In genomic region chr11:112204561-112204960, GRCm38 (mm10) we compare ENCODE assay signal across 21 mouse cellular contexts.
DNase-seq lines count a peak whose midpoint lies in the region; ATAC-seq and TF ChIP-seq lines count a peak whose summit lies in the region.
"Had no signal": no experiment of that assay in that cellular context is flagged by ENCODE, and none has a peak within 500 bp of the region (broad histone marks: within the 10 kb centered on the region; RNA-seq: fewer than 3 reads in every experiment).

No protein-coding gene starts in this region.

- H3K4me3 ChIP-seq in kidney, adult 2 months (ENCODE audit: insufficient read depth, low read depth, low read length) = no peak overlapping the region
- H3K4me3 ChIP-seq in lung, embryonic 15.5 days = no peak overlapping the region
- no peak overlapping the region for H3K4me3 ChIP-seq in neural tube, embryonic 11.5 days (ENCODE audit: low read depth, low read length)
- H3K4me3 ChIP-seq in neural tube, embryonic 15.5 days (replicated peaks) = no peak overlapping the region
- H3K4me3 ChIP-seq: embryonic facial prominence, embryonic 12.5 days; forebrain, embryonic 15.5 days; heart, embryonic 13.5 days; hindbrain, embryonic 12.5 days had no signal

- H3K36me3 ChIP-seq in kidney, adult 2 months (ENCODE audit: control insufficient read depth, insufficient read depth, low read length) = no peaks in the 10 kb centered on the region
- no peaks in the 10 kb centered on the region for H3K36me3 ChIP-seq in lung, embryonic 15.5 days
- no peaks in the 10 kb centered on the region for H3K36me3 ChIP-seq in neural tube, embryonic 11.5 days (ENCODE audit: control insufficient read depth, insufficient read depth, low read length)
- no peaks in the 10 kb centered on the region for H3K36me3 ChIP-seq in neural tube, embryonic 15.5 days
- H3K36me3 ChIP-seq: embryonic facial prominence, embryonic 12.5 days; forebrain, embryonic 15.5 days; heart, embryonic 13.5 days; hindbrain, embryonic 12.5 days had no signal

- H3K4me1 ChIP-seq in kidney, adult 2 months (ENCODE audit: control insufficient read depth, insufficient read depth, low read length) = no peaks in the 10 kb centered on the region
- H3K4me1 ChIP-seq in lung, embryonic 15.5 days = no peaks in the 10 kb centered on the region
- H3K4me1 ChIP-seq in neural tube, embryonic 11.5 days (ENCODE audit: control insufficient read depth, insufficient read depth, low read length) = no peaks in the 10 kb centered on the region
- no peaks in the 10 kb centered on the region for H3K4me1 ChIP-seq in neural tube, embryonic 15.5 days
- H3K4me1 ChIP-seq: embryonic facial prominence, embryonic 12.5 days had no signal

- H3K27me3 ChIP-seq in kidney, adult 2 months (replicated peaks; ENCODE audit: control insufficient read depth, insufficient read depth, low read length) = no peaks in the 10 kb centered on the region
- H3K27me3 ChIP-seq in lung, embryonic 15.5 days = peaks cover 20% of the 10 kb centered on the region; the same call in 1 of the 2 replicates
- H3K27me3 ChIP-seq in neural tube, embryonic 11.5 days (ENCODE audit: control insufficient read depth, insufficient read depth, low read length) = no peaks in the 10 kb centered on the region
- no peaks in the 10 kb centered on the region for H3K27me3 ChIP-seq in neural tube, embryonic 15.5 days (replicated peaks)
- H3K27me3 ChIP-seq: CH12.LX; embryonic facial prominence, embryonic 12.5 days; forebrain, embryonic 15.5 days; heart, embryonic 13.5 days; hindbrain, embryonic 12.5 days; Patski had no signal

- no peak overlapping the region for H3K9ac ChIP-seq in lung, embryonic 15.5 days
- H3K9ac ChIP-seq in neural tube, embryonic 11.5 days (ENCODE audit: low read length) = no peak overlapping the region
- no peak overlapping the region for H3K9ac ChIP-seq in neural tube, embryonic 15.5 days (replicated peaks)
- H3K9ac ChIP-seq: embryonic facial prominence, embryonic 12.5 days; forebrain, embryonic 15.5 days; heart, embryonic 13.5 days; hindbrain, embryonic 12.5 days had no signal

- no peak for TF ChIP-seq POLR2A in kidney, adult 2 months (IDR thresholded peaks at IDR 0.05; ENCODE audit: low read depth, low read length)

- no peak for TF ChIP-seq CTCF in kidney, adult 2 months (conservative IDR thresholded peaks at IDR 0.05; ENCODE audit: insufficient read depth, insufficient read length, low read depth, low read length)

- H3K9me3 ChIP-seq in lung, embryonic 15.5 days = no peaks in the 10 kb centered on the region
- no peaks in the 10 kb centered on the region for H3K9me3 ChIP-seq in neural tube, embryonic 11.5 days (ENCODE audit: control insufficient read depth, low read length)
- no peaks in the 10 kb centered on the region for H3K9me3 ChIP-seq in neural tube, embryonic 15.5 days (replicated peaks)
- H3K9me3 ChIP-seq: embryonic facial prominence, embryonic 12.5 days; forebrain, embryonic 15.5 days; heart, embryonic 13.5 days; hindbrain, embryonic 12.5 days had no signal

- ATAC-seq in lung, embryonic 15.5 days (ENCODE audit: borderline replicate concordance, extremely low read depth, low FRiP score, low TSS enrichment) = peak; percentile 79; the same call in 1 of the 2 replicates
- ATAC-seq in neural tube, embryonic 11.5 days (ENCODE audit: insufficient read depth, low FRiP score, low TSS enrichment) = no peak
- ATAC-seq in neural tube, embryonic 15.5 days (ENCODE audit: low FRiP score) = no peak
- ATAC-seq: forebrain, embryonic 15.5 days; hindbrain, embryonic 16.5 days; Patski had no signal

- 28% methylated on average over 2 of the region's 2 CpGs for WGBS in kidney, adult 2 months
- WGBS in lung, embryonic 15.5 days = 28% methylated on average over 2 of the region's 2 CpGs
- WGBS in neural tube, embryonic 11.5 days = 38% methylated on average over 2 of the region's 2 CpGs
- 42% methylated on average over 2 of the region's 2 CpGs for WGBS in neural tube, embryonic 15.5 days

- DNase-seq in kidney, adult 2 months = peak; percentile 9
- DNase-seq in kidney, postnatal 4 days = no peak
- no peak for DNase-seq in lung, postnatal 25 days (ENCODE audit: low spot score)
- DNase-seq in neural tube, embryonic 11.5 days (ENCODE audit: low spot score) = peak; percentile 16
- DNase-seq in adrenal gland, postnatal 14 days = no peak
- DNase-seq: adrenal gland, adult 8-10 months; cerebellum, adult 11 months; cerebellum, adult 8-10 months; cerebellum, postnatal 25 days; gastrocnemius, postnatal 36 days; heart, adult 11 months; heart, postnatal 36 days had no signal

- no peak overlapping the region for H3K27ac ChIP-seq in kidney, adult 2 months (ENCODE audit: insufficient read depth, low read depth, low read length)
- no peak overlapping the region for H3K27ac ChIP-seq in lung, embryonic 15.5 days
- no peak overlapping the region for H3K27ac ChIP-seq in neural tube, embryonic 11.5 days (ENCODE audit: low read depth, low read length)
- no peak overlapping the region for H3K27ac ChIP-seq in neural tube, embryonic 15.5 days (replicated peaks)
- H3K27ac ChIP-seq: embryonic facial prominence, embryonic 12.5 days; forebrain, embryonic 15.5 days; heart, embryonic 13.5 days; hindbrain, embryonic 12.5 days had no signal

- no peak overlapping the region for H3K4me2 ChIP-seq in lung, embryonic 15.5 days
- no peak overlapping the region for H3K4me2 ChIP-seq in neural tube, embryonic 11.5 days (ENCODE audit: low read depth)
- no peak overlapping the region for H3K4me2 ChIP-seq in neural tube, embryonic 15.5 days
- H3K4me2 ChIP-seq: embryonic facial prominence, embryonic 12.5 days; forebrain, embryonic 15.5 days; heart, embryonic 13.5 days; hindbrain, embryonic 12.5 days had no signal

Comparison
In these comparisons a context has a peak if more than half of its experiments do, and no peak if none do; other contexts are left out.
1. DNase-seq: peak in kidney, adult 2 months (single experiment) and neural tube, embryonic 11.5 days (single experiment); none in kidney, postnatal 4 days (0 of 2), lung, postnatal 25 days (single experiment) and adrenal gland, postnatal 14 days (single experiment).